Mouse (Mus musculus) liver, adult 2 months (tissue): ENCODE results near the gene Zbtb41. TPM values are rescaled to one million over a fixed set of nuclear protein-coding genes. Genes with fewer than 3 reads are reported as not detected.
"Not testable (repeated sequence)": the region's sequence is repeated elsewhere in the genome, so short reads cannot be mapped to it uniquely, and the experiment has no call there.

Experiments used
- DNase-seq: peaks from one replicate; pipeline ENCODE4 v3.0.0-alpha.2; 2011; ENCODE audit warnings: low read depth, low spot score; ENCODE audit errors: extremely low read depth
- H3K27ac ChIP-seq: fragments of 200-500 bp; replicated peaks from 2 replicates; pipeline ENCODE4 v1.5.1; 2012; ENCODE audit warnings: low read depth, mild to moderate bottlenecking, control low read depth, inconsistent platforms, low read length; ENCODE audit not compliant: insufficient read depth
- H3K27me3 ChIP-seq: fragments of 200-500 bp; 2 replicates; pipeline ENCODE4 v1.6.1; 2012; ENCODE audit warnings: mild to moderate bottlenecking, moderate library complexity, low read length, inconsistent platforms; ENCODE audit not compliant: control insufficient read depth, insufficient read depth
- H3K36me3 ChIP-seq: fragments of 200-500 bp; 2 replicates; pipeline ENCODE4 v1.6.1; 2012; ENCODE audit warnings: low read length, inconsistent platforms; ENCODE audit not compliant: control insufficient read depth, insufficient read depth
- H3K4me1 ChIP-seq: fragments of 200-500 bp; 2 replicates; pipeline ENCODE4 v1.6.1; 2011; ENCODE audit warnings: low read length; ENCODE audit not compliant: control insufficient read depth, insufficient read depth
- H3K4me3 ChIP-seq: fragments of 200-500 bp; 2 replicates; pipeline ENCODE4 v1.5.1; 2011; ENCODE audit warnings: low read depth, mild to moderate bottlenecking, control low read depth, low read length, moderate library complexity; ENCODE audit not compliant: insufficient read depth
- H3K79me2 ChIP-seq: fragments of 200-500 bp; 2 replicates; pipeline ENCODE4 v1.6.1; 2012; ENCODE audit warnings: inconsistent platforms, mild to moderate bottlenecking, low read length, moderate library complexity; ENCODE audit not compliant: control insufficient read depth, insufficient read depth
- H3K9ac ChIP-seq: fragments of 200-500 bp; 2 replicates; pipeline ENCODE4 v1.6.1; 2012; ENCODE audit warnings: low read depth, mild to moderate bottlenecking, control low read depth, inconsistent platforms, low read length
- CTCF ChIP-seq: fragments of 200-500 bp; IDR thresholded peaks from 2 replicates; pipeline ENCODE4 v1.5.1; 2011; ENCODE audit warnings: low read depth, low read length, control low read depth
- POLR2A ChIP-seq: fragments of 200-500 bp; IDR thresholded peaks from 2 replicates; pipeline ENCODE4 v1.6.1; 2011; ENCODE audit warnings: low read length, control low read depth; ENCODE audit not compliant: insufficient read depth; ENCODE audit errors: extremely low read depth
- WGBS: fragments of 180-500 bp; shearing (Covaris S2); methylation state at CpG from one replicate; pipeline ENCODE4 v1.1.7; 2018; 5-methylcytosine and 5-hydroxymethylcytosine counted together
- polyA plus RNA-seq: library from polyadenylated mRNA; depleted of rRNA; stranded (reverse); fragments of >200 nt; gene quantifications from 2 replicates; pipeline ENCODE4 v1.2.3, GENCODE M21; 2012
- total RNA-seq: library from RNA; depleted of rRNA; stranded (reverse); fragments of >200 nt; gene quantifications from 2 replicates; pipeline ENCODE4 v1.2.3, GENCODE M21; 2014

Gene Zbtb41
- total and polyA plus RNA-seq, 2 experiments, result 2.1 to 7.6 TPM

DNA sequence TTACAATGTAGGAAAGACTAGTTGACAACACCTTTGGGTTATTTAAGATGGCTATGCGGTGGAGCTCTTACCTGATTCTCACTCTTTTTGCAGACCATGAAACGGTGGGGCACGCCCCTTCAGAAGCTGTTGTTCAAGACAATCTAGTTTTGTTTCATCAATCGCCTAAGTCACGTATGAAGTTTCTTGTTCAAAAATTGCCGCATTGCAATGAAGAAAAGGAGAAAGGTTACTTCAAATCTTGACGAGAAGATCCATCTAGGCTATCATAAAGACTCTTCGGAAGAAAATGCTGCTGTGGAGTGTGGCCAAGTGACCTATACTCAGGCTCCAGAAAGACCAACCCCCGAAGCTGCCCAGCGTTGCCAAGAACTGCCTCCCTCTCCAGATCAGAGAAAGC lies 853 bp downstream of the Zbtb41 start:
- WGBS, result 4% methylated on average over 10 of the region's 10 CpGs
- Histone ChIP-seq H3K36me3 (peaks cover 7% of the 10 kb centered on the region; the same call in 1 of the 2 replicates), H3K4me1 (peaks cover 14% of the 10 kb centered on the region), H3K27ac (no peak overlapping the region), H3K9ac (peak overlapping the region; percentile 95; the same call in 1 of the 2 replicates), H3K4me3 (peak overlapping the region; percentile 95), H3K27me3 (no peaks in the 10 kb centered on the region), H3K79me2 (peaks cover 19% of the 10 kb centered on the region; the same call in 1 of the 2 replicates)
- peak; percentile 68 for DNase-seq
- no peak for TF ChIP-seq POLR2A
- no peak for TF ChIP-seq CTCF

DNA sequence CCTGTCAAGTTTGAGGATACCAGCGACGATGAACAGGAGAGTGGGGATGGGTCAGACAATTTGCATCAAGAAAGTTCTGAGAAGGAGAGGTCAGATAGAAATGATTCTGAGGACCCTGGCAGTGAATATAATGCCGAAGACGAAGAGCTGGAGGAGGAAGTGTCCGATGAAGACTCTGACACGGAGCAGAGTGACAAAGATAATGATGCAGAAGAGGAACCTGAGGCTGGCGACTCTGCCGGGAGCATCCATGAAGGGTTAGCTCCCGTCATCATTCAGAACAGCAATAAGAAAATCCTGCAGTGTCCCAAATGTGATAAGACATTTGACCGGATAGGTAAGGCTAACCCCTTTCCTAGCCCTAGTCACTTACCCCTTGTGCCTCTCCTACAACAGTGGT lies 1.8 kb downstream of the Zbtb41 start:
- H3K9ac ChIP-seq, result no peak overlapping the region
- peaks cover 8% of the 10 kb centered on the region for H3K36me3 ChIP-seq
- peaks cover 14% of the 10 kb centered on the region for H3K4me1 ChIP-seq
- H3K4me3 ChIP-seq, result no peak overlapping the region
- no peaks in the 10 kb centered on the region for H3K27me3 ChIP-seq
- TF ChIP-seq POLR2A, result no peak
- TF ChIP-seq CTCF, result no peak
- H3K79me2 ChIP-seq, result peaks cover 19% of the 10 kb centered on the region; the same call in 1 of the 2 replicates
- WGBS, result 69% methylated on average over 10 of the region's 10 CpGs
- no peak for DNase-seq
- no peak overlapping the region for H3K27ac ChIP-seq

- no peak for DNase-seq
- Histone ChIP-seq H3K9ac (no peak overlapping the region), H3K27me3 (no peaks in the 10 kb centered on the region), H3K27ac (no peak overlapping the region), H3K4me1 (peaks cover 14% of the 10 kb centered on the region), H3K36me3 (peaks cover 16% of the 10 kb centered on the region), H3K79me2 (peaks cover 19% of the 10 kb centered on the region; the same call in 1 of the 2 replicates), H3K4me3 (no peak overlapping the region)
- WGBS, result 58% methylated on average over 3 of the region's 3 CpGs
- TF ChIP-seq POLR2A (no peak), CTCF (no peak)
Measured at GRCm38 (mm10) chr1:139425006-139425405, 2.9 kb downstream of the Zbtb41 start.

DNA sequence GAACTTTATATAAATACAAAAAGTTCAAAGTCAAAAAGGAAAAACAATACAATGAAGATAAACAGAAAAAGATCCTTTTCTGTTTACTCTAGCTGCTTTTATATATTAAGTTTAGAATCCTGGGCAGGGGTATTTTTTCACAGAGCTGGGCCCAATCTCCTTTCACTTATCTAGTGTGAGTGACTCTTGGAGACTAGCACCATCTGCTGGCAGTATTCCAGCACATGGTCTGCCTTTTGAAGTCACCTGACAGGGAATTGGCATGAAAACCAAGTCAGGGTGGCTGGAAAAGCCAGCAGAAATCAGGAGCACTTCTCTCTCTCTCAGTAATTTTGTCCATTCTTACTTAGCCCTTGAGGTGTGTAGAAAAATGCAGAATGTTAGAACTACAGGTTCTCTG lies 16.3 kb downstream of the Zbtb41 start:
- Histone ChIP-seq H3K4me3 (no peak overlapping the region), H3K27me3 (no peaks in the 10 kb centered on the region), H3K36me3 (peaks cover 47% of the 10 kb centered on the region), H3K27ac (no peak overlapping the region), H3K4me1 (no peaks in the 10 kb centered on the region), H3K9ac (no peak overlapping the region), H3K79me2 (no peaks in the 10 kb centered on the region; the same call in 1 of the 2 replicates)
- peak; percentile 50 for DNase-seq
- TF ChIP-seq CTCF (no peak), POLR2A (no peak)

GRCm38 (mm10) chr1:139443103-139443502 lies 21.0 kb downstream of the Zbtb41 start:
- peaks cover 39% of the 10 kb centered on the region for H3K36me3 ChIP-seq
- H3K27me3 ChIP-seq, H3K27ac ChIP-seq, H3K79me2 ChIP-seq, H3K4me1 ChIP-seq, H3K9ac ChIP-seq, H3K4me3 ChIP-seq, DNase-seq: not testable (repeated sequence)
- WGBS, result 85% methylated on average over 9 of the region's 9 CpGs

DNA sequence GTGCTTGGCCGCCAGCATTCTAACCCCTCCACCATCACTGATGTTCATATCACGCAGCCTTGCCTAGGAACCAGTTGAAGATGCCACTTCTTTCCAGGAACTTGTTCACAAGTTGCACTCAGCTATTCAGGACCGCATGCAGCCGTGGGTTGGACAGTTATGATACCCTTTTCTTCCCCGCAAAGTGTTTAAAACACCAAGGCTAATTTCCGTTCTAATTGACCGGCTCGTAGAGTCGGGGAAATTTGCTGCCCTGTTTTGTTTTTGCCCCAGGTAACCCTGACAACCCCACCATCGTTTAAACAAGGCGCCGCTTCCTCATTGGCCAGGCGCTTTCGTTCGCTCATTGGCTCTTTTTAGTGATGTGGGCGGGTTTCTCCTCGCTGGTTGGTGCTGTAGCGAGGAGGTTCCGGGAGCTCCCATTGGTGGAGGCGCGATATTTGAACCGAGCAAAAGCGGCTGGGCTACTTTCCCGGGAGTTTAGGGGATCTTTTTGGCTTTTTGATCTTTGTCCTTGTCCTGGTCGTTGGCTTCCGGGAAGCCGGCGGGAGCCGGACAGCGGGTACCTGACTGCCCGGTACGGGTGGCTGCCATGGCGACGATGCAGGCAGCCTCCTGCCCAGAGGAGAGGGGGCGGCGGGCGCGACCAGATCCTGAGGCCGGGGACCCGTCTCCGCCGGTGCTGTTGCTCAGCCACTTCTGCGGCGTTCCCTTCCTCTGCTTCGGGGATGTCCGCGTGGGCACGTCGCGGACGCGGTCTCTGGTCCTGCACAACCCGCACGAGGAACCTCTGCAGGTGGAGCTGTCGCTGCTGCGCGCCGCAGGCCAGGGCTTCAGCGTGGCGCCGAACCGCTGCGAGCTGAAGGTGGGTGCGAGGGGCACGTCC lies 32.5 kb downstream of the Zbtb41 start, which contains the start of gene Aspm:
Gene Aspm (plus strand): TSS at position 433 of the 886 bp plus-strand sequence.
- H3K4me3 ChIP-seq, result peak within 1 kb of the TSS; percentile 65
- DNase-seq, result peak; percentile 78
- no peak within 1 kb of the TSS for H3K27ac ChIP-seq
- H3K9ac ChIP-seq, result peak within 1 kb of the TSS; percentile 14
- H3K4me1 ChIP-seq, result peaks cover 7% of the 10 kb centered on the region
- WGBS, result under 1% methylated on average over 65 of the region's 65 CpGs
- no peaks in the 10 kb centered on the region for H3K79me2 ChIP-seq
- TF ChIP-seq POLR2A (no peak), CTCF (0 out of 2 replicates have a peak, but pooled peaks have one; percentile 6)
- H3K36me3 ChIP-seq, result peaks cover 2% of the 10 kb centered on the region; the same call in 1 of the 2 replicates
- H3K27me3 ChIP-seq, result no peaks in the 10 kb centered on the region
